Mouse (Mus musculus) embryonic stem cell, embryonic (primary cell): Measurements from ENCODE around the gene Olfr688.

Experiments
- CTCF ChIA-PET, 4 experiments: fragments of 300-600 bp in 2 of 4; fragments of 350-600 bp in 2 of 4; sonication (Branson Sonifier 250); formaldehyde crosslinking; loops; one replicate each; lab custom pipeline; 2022; ENCODE audit warnings: inconsistent platforms in 2 of 4; lab: Charles Lee
- POLR2A ChIA-PET, 4 experiments: fragments of 300-600 bp in 2 of 4; fragments of 350-600 bp in 2 of 4; sonication (Branson Sonifier 250); formaldehyde crosslinking; loops; one replicate each; lab custom pipeline; 2022; ENCODE audit warnings: antibody characterized with exemption in 4 of 4, inconsistent platforms in 1 of 4; lab: Charles Lee

Olfr688 gene

DNA sequence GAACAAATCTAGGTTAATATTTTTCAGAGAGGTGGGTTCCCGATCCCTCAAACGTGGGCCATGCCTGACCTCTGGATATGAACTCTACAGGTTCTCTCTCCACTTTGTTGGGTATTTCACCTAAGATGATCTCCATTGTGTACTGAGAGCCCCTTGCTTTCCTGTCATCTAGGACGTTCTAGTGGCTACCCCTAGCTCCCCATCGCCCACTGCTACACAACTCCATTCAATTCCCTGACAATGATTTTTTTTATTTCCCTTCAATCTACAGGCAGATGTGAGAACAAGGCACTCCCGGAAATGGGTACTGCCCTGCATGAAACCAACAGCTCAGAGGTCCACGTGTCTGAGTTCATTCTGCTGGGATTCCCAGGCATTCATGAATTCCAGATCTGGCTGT lies at the start of gene Olfr688:
Olfr688 (plus strand) TSS at position 301 of the 400 bp plus-strand sequence.
- ChIA-PET POLR2A (no interaction called here), CTCF (no interaction called here)

DNA sequence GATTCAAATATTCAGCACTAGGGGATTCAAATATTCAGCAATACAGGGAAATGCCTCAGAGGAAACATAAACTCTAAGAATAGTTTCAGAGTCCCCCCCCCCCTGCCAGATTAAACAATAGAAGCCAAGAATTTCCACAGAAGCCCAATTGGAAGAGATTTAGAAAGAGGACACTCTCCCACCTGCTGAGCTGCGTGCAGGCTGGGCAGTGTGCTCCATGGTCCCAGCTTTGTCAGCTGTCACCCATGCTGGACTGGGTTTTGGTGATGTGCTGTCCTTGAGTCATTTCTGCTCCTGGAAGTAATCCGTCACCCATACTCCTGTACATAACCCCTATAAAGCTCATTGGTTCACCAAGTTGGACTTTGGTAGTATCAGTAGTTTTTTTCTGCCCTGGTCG lies 40.2 kb upstream of the Olfr688 start:
- ChIA-PET POLR2A (no interaction called here), CTCF (interaction anchor here in 2 of 4 experiments (0.5 to 0.7 kb wide), 2 partner anchors 35 to 153 kb away, joined by 3 to 4 read pairs; no protein-coding TSS in a partner anchor)

DNA sequence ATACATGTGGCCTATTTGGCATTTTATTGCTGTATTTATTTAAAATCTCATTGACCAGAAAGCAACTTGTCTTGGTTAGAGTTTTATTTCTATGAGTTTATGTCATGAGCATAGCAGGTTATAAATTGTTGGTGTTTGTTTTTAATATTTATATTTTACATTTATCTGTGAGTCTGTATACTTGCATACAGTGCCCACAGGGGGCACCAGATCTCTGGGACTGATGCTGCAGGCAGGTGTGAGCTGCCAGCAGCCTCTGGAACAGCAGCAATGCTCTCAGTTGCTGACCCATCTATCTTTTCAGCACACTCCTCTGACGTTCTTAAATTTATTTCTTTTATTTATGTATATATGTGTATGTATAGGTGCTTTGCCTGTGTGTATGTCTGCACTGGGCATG lies 39.7 kb upstream of the Olfr688 start:
- CTCF ChIA-PET = interaction anchor here in 2 of 4 experiments (0.5 to 0.8 kb wide), 3 partner anchors 8 to 153 kb away, joined by 3 to 4 read pairs (median 3); no protein-coding TSS in a partner anchor

DNA sequence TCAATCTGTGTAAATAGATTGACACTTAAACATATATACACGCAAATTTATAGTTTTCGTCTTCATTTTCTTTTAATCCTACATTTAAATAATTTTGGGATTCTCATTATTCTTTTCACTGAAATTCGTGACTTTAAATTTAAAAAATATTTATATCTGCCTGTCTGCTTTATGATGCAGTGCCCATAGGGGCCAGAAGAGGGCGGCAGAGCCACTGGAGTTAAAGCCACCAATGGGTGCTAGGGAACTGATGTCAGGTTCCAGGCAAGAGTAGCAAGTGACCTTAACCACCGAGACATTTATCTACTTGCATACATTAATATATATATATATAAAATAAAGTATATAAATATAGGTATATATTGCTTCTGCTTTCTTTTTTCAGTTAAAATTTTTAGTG lies 31.2 kb upstream of the Olfr688 start:
- POLR2A ChIA-PET = no interaction called here
- CTCF ChIA-PET = interaction anchor here (0.5 to 1.5 kb wide), 5 partner anchors 8 to 270 kb away, joined by 3 to 5 read pairs (median 4); no protein-coding TSS in a partner anchor

More for the DNA sequence above, 39.7 kb upstream of the Olfr688 start:
- POLR2A ChIA-PET = no interaction called here

DNA sequence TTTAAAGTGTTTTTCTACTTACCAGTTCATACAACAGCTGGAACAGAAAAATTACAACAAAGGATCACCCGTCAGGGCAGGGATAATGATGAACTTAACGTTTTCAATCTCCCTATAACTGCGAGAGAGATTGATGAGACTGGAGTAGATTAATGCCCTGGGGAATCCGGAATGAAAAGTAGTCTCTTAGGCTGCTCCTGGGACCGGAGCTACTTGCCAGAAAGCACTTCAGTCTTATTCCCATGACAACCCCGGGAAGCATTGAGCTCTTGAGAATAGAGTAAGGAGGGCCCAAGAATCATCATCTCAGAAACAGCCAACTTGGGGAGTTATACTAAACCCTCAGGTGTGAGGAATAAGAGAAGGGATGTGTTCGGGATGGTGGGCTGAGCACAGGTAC lies 15.5 kb upstream of the Olfr688 start:
- ChIA-PET POLR2A (no interaction called here), CTCF (no interaction called here)

DNA sequence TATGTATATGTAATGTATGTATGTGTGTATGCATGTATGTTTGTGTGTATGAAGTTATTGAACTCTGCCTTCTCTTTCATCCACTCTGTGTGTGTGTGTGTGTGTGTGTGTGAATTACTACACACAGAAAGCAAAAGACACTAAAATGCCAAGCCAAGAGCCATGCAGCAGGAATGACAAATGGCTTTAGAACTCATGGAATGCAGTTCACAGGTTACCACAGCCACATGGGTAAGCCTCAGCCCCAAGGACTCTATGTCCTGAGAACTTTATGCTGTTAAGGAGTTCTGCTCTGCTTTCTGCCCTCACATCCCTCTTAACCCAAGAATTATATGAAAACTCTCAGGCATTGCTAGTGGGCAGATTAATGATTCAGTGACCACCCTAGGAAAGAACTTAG lies 2.2 kb downstream of the Olfr688 start:
- POLR2A ChIA-PET = no interaction called here
- CTCF ChIA-PET = no interaction called here

DNA sequence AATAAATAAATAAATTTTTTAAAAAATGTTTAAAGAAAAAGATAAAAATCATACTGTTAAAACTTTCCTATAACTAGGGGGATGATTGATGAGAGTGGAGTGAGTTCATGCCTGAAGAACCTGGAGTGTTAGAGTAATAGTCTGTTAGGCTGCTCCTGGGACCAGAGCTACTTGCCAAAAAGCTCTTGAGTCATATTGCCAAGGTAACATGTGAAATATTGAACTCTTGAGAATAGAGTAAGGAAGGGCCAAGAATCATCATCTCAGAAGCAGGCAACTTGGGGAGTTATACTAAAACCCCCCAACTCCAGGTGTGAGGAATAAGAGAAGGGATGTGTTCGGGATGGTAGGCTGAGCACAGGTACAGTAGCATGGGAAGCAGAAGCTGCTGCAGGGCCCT lies 23.0 kb downstream of the Olfr688 start, which contains the start of gene Olfr689:
Olfr689 (plus strand) TSS at position 301 of the 400 bp plus-strand sequence.
- ChIA-PET POLR2A (no interaction called here), CTCF (no interaction called here)

DNA sequence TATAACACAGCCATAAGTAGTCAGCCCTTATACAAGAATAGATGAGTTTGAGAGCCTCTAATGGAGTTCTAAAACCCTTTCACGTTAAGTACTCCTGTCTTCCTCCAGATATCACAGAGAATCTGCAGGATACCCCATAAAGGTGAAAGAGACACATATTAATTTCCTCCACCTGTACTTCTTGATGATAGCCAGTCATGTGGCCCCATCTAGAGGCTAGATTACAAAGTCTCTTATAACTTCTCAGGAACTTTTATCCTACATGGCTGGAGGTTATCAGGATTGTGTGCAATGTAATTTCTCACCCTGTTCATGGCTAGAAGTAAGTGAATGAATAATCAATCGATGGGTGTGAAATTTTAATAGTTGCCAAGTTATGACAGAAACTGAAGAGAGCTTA lies 37.4 kb downstream of the Olfr688 start:
- ChIA-PET POLR2A (no interaction called here), CTCF (interaction anchor here in 1 of 4 experiments (0.6 kb wide), 2 partner anchors 99 to 1271 kb away, joined by 3 read pairs; no protein-coding TSS in a partner anchor)

DNA sequence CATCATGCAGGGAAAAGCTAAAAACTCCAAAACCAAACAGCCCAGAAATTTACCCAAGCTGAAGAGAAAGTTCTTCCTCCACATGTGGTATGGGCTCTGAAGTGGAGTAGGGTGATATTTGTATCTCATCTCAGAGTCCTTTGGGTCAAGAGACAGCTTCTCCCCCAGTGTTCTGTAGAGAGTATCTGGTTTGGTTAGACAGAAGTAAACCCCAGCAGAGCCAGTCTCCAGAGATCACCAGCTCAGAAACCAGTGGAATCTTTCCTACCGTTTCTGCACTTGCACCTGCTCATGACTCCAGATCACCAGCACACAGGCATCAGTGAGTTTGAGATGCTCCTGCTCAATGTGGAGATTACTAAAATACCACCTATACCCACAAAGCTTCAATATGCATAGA lies 46.1 kb downstream of the Olfr688 start, which contains the start of gene Olfr690:
Olfr690 (minus strand) TSS at position 101 of the 400 bp plus-strand sequence.
- CTCF ChIA-PET = no interaction called here

More for the DNA sequence above, 46.1 kb downstream of the Olfr688 start, which contains the start of gene Olfr690:
- POLR2A ChIA-PET = no interaction called here
